Mouse (Mus musculus): ENCODE measurements around the gene Bicc1.

DNA sequence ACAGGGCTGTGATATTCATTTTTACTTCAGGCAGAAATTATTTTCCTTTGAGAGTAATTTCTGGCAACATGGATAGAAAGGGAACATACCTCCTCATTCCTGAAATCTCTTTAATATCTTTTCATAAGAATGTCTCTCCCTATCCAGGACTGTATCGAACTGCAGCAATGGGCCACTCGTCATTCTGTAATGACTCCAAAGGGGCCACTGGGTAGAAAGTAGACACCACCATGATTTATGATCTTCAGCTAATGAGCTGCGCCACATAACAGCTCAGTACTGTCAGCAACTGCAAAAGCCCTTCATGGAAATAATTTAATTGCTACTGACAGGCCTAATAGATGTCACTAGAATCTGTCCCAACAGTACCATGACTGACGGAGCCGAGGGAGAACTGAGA, 139.0 kb downstream of the Bicc1 start:
- TF ChIP-seq FLI1 (IDR thresholded peaks at IDR 0.05; ENCODE audit: low read length) (no peak), GATA1 (IDR thresholded peaks at IDR 0.05; ENCODE audit: borderline replicate concordance, low read length) (no peak)
